Mouse (Mus musculus): Measurements from ENCODE around the gene Olfr1357. TPM values are rescaled to one million over a fixed set of nuclear protein-coding genes. Genes with fewer than 3 reads are reported as not detected.

Olfr1357 gene
- polyA plus RNA-seq, 1 experiment from 2014 or later: not detected

DNA sequence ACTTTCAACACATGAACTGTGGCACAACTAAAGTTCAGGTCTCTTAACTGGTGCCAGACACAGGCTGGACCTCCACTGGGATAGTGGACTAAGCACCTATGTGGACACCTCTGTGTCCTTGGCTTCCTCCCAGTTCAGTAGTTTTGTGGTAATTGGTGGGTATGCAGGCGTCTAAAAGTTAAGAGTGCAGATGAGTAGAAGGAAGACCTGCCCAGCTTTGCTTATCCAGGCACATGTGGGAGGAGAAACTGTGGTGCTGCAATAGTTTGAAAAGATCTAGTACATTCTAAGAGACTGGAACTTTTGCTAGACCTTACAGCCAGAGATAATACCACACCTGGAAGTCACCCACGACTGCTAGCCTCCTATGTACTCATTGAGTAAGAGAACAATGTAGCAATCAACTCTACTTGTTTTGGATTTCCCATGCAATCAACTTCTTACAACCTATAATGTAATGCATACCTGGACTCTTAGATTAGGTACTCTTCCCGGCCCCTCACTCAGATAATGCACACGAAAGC, 25.0 kb downstream of the Olfr1357 start:
- Histone ChIP-seq H3K4me2 (replicated peaks) (no peak overlapping the region), H3K27me3 (no peaks in the 10 kb centered on the region; the same call in 1 of the 2 replicates), H3K27ac (no peak overlapping the region), H3K4me3 (replicated peaks) (no peak overlapping the region), H3K9me3 (no peaks in the 10 kb centered on the region), H3K4me1 (replicated peaks) (peaks cover 16% of the 10 kb centered on the region), H3K9ac (replicated peaks) (no peak overlapping the region), H3K36me3 (peaks cover 9% of the 10 kb centered on the region; the same call in 1 of the 2 replicates)
- WGBS: 86% methylated on average over 4 of the region's 4 CpGs
- no peak for ATAC-seq

DNA sequence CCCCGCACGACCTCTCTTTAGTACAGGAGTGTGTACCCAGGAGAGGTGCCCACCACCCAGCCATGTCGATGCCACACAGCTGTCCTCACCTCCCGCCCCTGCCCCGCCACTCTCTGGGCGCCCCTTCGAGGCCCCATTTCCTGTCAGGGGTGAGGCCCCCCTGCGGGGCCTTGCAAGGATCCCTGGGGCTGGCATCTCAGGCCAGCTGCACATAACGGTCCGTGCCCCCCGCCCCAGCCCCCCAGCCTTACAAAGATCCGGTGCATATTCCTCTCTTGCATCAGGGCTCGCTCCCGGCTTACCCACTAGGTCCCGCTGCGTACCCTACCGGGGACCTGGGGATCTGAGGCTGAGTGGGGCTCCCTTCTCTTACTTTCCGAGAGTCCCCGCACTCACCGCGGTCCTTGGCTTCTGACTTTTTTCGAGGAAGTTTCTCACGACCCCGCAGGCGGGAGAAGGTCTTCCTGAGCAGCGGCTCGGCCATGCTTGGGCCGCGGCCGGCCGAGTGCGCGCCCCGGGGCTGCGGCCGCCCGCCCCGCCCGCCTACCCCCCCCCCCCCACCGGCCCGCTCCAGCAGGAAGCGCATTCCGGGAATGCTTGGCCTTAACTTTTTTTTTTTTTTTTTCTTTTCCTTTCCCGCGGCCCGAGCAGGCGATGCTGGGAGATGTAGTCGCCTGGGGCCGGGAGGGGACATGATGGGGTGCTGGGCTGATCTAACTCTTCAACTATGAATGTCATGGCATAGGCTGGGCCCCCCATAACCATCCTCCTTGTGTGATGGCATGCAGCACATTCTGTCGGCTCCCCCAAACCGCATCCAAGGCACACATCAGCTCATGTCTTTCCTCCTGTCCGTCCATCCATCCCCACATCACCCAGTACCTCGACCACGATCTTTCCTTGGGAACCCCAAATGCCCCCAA, 26.2 kb downstream of the Olfr1357 start, which contains the start of gene Syde1:
Syde1 (minus strand) TSS at position 559 of the 923 bp plus-strand sequence.
- Histone ChIP-seq H3K27ac (no peak within 1 kb of the TSS), H3K36me3 (peaks cover 16% of the 10 kb centered on the region; the same call in 1 of the 2 replicates)
- WGBS: 5% methylated on average over 45 of the region's 54 CpGs

DNA sequence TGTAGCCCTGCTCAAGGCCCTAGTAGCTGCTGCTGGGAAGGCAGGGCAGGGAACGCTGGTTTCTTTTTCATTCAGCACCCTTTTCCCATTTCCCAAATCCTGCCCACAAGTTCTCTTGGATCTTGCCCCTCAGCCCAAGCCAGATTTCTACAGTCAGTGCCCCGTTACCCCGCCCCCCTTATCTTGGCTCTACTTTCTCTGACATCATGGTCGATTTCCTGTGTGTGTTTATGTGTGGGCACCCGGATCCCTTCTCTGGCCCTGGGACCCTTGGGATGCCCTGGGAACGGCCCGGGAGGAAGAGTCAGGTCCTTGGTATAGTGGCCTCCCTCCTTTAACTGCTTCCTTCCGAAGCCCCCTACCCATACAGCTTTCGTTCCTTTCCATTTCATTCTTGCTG, 27.1 kb downstream of the Olfr1357 start:
- ATAC-seq: no peak
- Histone ChIP-seq H3K4me3 (replicated peaks) (peak overlapping the region; percentile 42), H3K27me3 (no peaks in the 10 kb centered on the region; the same call in 1 of the 2 replicates), H3K36me3 (peaks cover 25% of the 10 kb centered on the region), H3K4me1 (replicated peaks) (peaks cover 16% of the 10 kb centered on the region), H3K9ac (replicated peaks) (0 out of 2 replicates have a peak overlapping the region, but pooled peaks have one; percentile 60), H3K27ac (no peak overlapping the region), H3K4me2 (replicated peaks) (peak overlapping the region; percentile 65), H3K9me3 (no peaks in the 10 kb centered on the region)
- WGBS: 55% methylated on average over 9 of the region's 9 CpGs

More for the DNA sequence above, 26.2 kb downstream of the Olfr1357 start, which contains the start of gene Syde1:
- peak; percentile 80 for ATAC-seq
- Histone ChIP-seq H3K4me3 (replicated peaks) (peak within 1 kb of the TSS; percentile 42), H3K9me3 (no peaks in the 10 kb centered on the region), H3K4me2 (replicated peaks) (peak within 1 kb of the TSS; percentile 65), H3K27me3 (no peaks in the 10 kb centered on the region; the same call in 1 of the 2 replicates), H3K4me1 (replicated peaks) (peaks cover 16% of the 10 kb centered on the region), H3K9ac (replicated peaks) (peak within 1 kb of the TSS; percentile 60)

DNA sequence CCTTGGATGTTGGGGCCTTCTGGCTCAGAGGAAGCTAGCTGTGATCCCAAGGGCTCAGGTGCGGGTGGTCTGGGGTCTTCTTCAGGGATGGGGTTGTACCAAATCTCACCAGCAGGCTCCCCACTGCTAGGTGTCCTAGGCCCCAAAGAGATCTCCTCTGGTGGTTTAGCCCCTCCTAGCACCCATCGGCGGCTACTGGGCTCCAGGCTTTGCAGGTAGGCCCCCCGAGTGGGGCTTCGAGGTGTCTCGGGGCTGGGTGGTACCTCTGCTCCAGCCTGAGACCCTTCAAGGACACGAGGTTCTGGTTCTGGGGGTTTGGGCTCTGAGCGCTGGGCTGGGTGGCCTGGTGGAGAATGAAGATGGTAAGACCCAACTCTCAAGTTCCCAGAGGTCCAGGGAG, 28.0 kb downstream of the Olfr1357 start:
- Histone ChIP-seq H3K4me1 (replicated peaks) (peaks cover 16% of the 10 kb centered on the region), H3K9me3 (no peaks in the 10 kb centered on the region), H3K27me3 (no peaks in the 10 kb centered on the region; the same call in 1 of the 2 replicates), H3K36me3 (peaks cover 34% of the 10 kb centered on the region), H3K4me3 (replicated peaks) (no peak overlapping the region), H3K9ac (replicated peaks) (no peak overlapping the region), H3K4me2 (replicated peaks) (no peak overlapping the region; the same call in 1 of the 2 replicates), H3K27ac (no peak overlapping the region)
- no peak for ATAC-seq
- 94% methylated on average over 8 of the region's 8 CpGs for WGBS

DNA sequence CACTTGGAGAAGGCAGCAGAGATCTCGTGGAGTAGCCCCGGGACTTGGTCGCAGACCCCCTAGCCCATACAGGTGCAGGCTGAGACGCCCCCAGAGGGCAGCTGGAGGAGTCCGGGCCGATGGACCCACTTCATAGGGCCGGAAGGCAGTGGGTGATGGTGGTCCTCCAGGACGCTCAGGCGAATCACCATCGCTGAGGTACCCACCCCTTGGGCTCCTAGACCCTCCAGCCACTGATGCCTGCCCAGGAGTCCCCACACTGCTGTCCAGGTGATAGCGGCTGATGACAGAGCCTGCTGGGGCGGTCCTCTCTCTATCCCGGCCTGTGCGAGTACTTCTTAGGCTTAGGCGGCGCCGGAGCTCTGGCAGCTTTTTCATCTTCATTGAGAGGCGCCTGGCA, 28.6 kb downstream of the Olfr1357 start:
- H3K9ac ChIP-seq (replicated peaks): no peak overlapping the region; the same call in 1 of the 2 replicates
- no peak overlapping the region for H3K27ac ChIP-seq
- H3K4me1 ChIP-seq (replicated peaks): peaks cover 16% of the 10 kb centered on the region
- 95% methylated on average over 18 of the region's 18 CpGs for WGBS
- ATAC-seq: 0 out of 2 replicates have a peak, but pooled peaks have one; percentile 21
- H3K27me3 ChIP-seq: no peaks in the 10 kb centered on the region; the same call in 1 of the 2 replicates
- H3K36me3 ChIP-seq: peaks cover 40% of the 10 kb centered on the region
- H3K4me2 ChIP-seq (replicated peaks): no peak overlapping the region
- H3K4me3 ChIP-seq (replicated peaks): no peak overlapping the region
- H3K9me3 ChIP-seq: no peaks in the 10 kb centered on the region

DNA sequence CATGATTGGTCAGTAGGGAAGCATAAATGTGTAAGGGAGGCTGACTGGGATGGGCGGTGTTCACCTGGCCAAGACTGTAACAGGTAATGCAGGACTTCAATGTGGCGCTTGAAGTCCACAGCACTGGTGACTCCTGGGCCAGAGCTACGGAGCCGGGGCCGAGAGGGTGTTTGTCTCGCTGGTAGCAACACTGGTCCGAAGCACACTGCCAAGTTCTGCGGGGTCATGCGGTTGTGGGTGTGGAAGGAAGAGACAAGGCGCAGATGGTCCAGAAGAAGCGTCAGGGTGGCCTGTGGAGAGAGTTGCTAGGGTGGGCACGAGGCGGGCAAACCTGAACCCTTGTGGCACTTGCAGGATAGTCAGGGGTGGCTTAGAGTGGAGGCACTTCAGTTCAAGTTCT, 31.8 kb downstream of the Olfr1357 start:
- H3K9ac ChIP-seq (replicated peaks): no peak overlapping the region
- no peak overlapping the region for H3K4me3 ChIP-seq (replicated peaks)
- peaks cover 68% of the 10 kb centered on the region for H3K36me3 ChIP-seq
- H3K4me1 ChIP-seq (replicated peaks): peaks cover 4% of the 10 kb centered on the region
- no peaks in the 10 kb centered on the region for H3K9me3 ChIP-seq
- no peak overlapping the region for H3K4me2 ChIP-seq (replicated peaks)
- no peak overlapping the region; the same call in 1 of the 2 replicates for H3K27ac ChIP-seq
- 96% methylated on average over 13 of the region's 13 CpGs for WGBS
- ATAC-seq: no peak
- H3K27me3 ChIP-seq: no peaks in the 10 kb centered on the region; the same call in 1 of the 2 replicates

DNA sequence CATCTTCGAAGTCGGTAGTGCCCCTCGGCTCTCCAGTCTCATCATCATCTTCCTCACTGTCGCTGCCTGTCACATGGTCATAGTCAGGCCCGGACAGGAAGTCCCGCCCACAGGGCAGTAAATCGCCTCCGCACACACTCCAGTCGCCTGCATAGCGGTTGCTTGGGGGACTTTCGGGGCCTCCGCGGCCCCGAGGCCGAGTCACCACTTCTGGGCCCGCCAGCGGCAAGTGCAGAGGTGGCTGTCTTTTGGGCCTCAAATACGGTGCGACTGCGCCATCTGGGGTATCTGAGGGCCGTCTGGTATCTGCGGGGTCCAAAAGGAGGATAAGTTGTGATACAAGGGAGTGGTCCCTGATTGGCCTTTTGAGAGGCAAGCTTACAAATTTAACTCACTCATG, 32.3 kb downstream of the Olfr1357 start:
- H3K4me1 ChIP-seq (replicated peaks): no peaks in the 10 kb centered on the region
- 87% methylated on average over 22 of the region's 22 CpGs for WGBS
- no peak overlapping the region for H3K9ac ChIP-seq (replicated peaks)
- H3K9me3 ChIP-seq: no peaks in the 10 kb centered on the region
- no peaks in the 10 kb centered on the region for H3K27me3 ChIP-seq
- peaks cover 72% of the 10 kb centered on the region for H3K36me3 ChIP-seq
- no peak overlapping the region for H3K4me3 ChIP-seq (replicated peaks)
- no peak overlapping the region for H3K27ac ChIP-seq
- ATAC-seq: no peak
- H3K4me2 ChIP-seq (replicated peaks): no peak overlapping the region

DNA sequence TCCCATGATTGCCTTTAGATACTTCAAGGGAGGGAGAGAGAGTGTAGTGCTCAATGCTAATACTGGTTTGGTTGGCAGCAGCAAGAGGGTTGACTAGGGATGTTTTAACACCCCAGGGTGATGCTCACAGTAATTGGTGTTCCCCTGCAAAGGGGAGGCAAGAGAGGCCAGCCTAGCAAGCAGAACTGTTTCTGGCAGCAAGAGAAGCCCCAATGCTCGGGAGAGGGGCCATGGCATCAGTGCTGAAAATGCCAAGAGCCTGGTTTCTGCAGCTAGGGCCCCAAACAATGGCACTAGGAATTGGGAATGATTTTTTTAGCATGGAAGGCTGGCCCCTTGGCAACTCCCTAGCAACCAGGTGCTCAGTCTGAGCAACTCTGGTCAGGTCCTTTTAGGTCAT, 32.9 kb downstream of the Olfr1357 start:
- no peak for ATAC-seq
- WGBS: 86% methylated on average over 1 of the region's 1 CpGs

DNA sequence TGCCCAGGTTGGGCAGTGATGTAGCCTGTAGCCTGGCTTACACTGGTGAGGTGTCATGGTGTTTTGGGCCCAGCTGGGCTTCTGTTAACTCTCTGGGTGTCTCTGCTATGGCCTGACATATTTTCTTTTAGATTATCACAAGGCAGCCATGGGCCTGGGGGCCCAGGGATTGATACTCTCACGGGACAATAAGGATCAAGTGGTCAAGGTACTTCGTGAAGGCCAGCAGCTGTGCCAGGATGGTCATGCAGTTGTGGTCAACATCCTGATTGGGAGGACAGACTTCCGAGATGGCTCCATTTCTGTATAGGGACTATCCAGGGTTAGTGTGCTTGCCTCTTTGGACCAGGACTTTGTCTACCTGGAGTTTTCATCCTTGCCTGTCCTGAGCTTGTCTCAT, 33.9 kb downstream of the Olfr1357 start:
- Histone ChIP-seq H3K4me3 (replicated peaks) (no peak overlapping the region), H3K4me1 (replicated peaks) (no peaks in the 10 kb centered on the region), H3K27ac (no peak overlapping the region), H3K9ac (replicated peaks) (no peak overlapping the region), H3K27me3 (no peaks in the 10 kb centered on the region), H3K36me3 (peaks cover 87% of the 10 kb centered on the region), H3K9me3 (no peaks in the 10 kb centered on the region), H3K4me2 (replicated peaks) (no peak overlapping the region)
- 81% methylated on average over 3 of the region's 3 CpGs for WGBS
- no peak for ATAC-seq

More for the DNA sequence above, 32.9 kb downstream of the Olfr1357 start:
- Histone ChIP-seq H3K27ac (no peak overlapping the region), H3K27me3 (no peaks in the 10 kb centered on the region), H3K9me3 (no peaks in the 10 kb centered on the region), H3K4me3 (replicated peaks) (no peak overlapping the region), H3K9ac (replicated peaks) (no peak overlapping the region), H3K36me3 (peaks cover 78% of the 10 kb centered on the region), H3K4me2 (replicated peaks) (no peak overlapping the region), H3K4me1 (replicated peaks) (no peaks in the 10 kb centered on the region)

DNA sequence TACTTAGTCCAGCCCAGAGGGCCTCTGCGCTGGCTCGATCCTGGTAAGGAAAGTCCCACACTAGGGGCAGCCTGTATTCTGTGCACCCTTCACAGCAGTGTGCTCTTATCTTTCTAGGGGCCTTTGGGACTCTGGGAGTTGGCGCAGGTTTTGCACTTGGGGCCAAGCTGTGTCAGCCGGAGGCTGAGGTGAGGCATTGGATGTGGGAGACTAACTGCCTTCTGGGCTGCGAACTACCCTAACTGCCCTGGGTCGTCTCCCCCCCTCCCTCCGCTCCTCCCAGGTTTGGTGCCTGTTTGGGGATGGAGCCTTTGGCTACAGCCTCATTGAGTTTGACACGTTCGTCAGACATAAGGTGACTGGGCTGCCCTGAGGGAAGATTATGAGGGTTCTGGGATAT, 34.5 kb downstream of the Olfr1357 start:
- H3K27me3 ChIP-seq: no peaks in the 10 kb centered on the region

DNA sequence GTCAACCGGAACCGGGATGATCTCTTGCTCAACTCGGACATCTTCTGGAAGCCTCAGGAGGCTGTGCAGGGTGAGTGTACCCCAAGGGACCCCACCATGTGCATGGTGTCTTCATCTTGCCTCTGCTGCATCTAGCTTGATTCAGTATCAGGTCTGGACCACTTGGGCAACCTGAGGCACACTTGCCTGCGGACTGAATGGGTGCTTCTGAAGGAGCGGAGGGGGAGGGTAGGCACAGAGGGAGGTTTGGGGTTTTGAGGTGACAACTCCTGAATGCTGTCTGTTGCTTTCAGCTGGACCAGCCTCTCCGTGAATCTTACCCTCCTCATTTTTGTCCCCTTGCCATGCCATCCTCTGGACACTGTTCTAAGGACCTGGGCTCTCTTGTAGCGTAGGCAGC, 36.8 kb downstream of the Olfr1357 start:
- no peak overlapping the region for H3K4me2 ChIP-seq (replicated peaks)
- H3K27ac ChIP-seq: no peak overlapping the region
- H3K27me3 ChIP-seq: no peaks in the 10 kb centered on the region
- H3K4me3 ChIP-seq (replicated peaks): no peak overlapping the region
- peaks cover 88% of the 10 kb centered on the region for H3K36me3 ChIP-seq
- H3K4me1 ChIP-seq (replicated peaks): no peaks in the 10 kb centered on the region
- H3K9ac ChIP-seq (replicated peaks): no peak overlapping the region
- ATAC-seq: no peak
- 96% methylated on average over 7 of the region's 7 CpGs for WGBS
- H3K9me3 ChIP-seq: no peaks in the 10 kb centered on the region

More for the DNA sequence above, 34.5 kb downstream of the Olfr1357 start:
- Histone ChIP-seq H3K9ac (replicated peaks) (no peak overlapping the region), H3K4me3 (replicated peaks) (no peak overlapping the region), H3K4me2 (replicated peaks) (no peak overlapping the region), H3K36me3 (peaks cover 87% of the 10 kb centered on the region), H3K4me1 (replicated peaks) (no peaks in the 10 kb centered on the region), H3K9me3 (no peaks in the 10 kb centered on the region), H3K27ac (no peak overlapping the region)
- no peak for ATAC-seq
- 76% methylated on average over 9 of the region's 9 CpGs for WGBS

DNA sequence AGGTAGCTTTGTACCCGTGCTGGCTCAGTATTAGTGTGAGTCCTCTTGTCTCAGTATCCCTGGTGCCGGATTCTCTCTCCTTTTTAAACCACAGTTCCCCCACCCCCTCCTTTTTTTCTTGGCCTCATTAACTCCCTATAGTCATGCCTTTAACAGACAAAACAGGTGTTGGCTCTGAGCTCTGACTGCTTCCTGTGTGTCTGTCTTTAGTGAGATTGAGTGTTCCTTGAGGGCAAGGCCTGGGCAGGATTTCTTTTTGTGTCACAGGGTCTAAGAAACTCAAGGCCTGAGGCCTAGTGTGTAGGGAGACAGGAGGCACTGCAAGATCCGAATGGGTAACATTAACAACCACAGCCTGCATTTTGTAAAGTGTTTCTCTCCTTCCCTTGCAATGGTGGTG, 39.7 kb downstream of the Olfr1357 start:
- H3K36me3 ChIP-seq: peaks cover 58% of the 10 kb centered on the region
- no peak for ATAC-seq
- WGBS: 81% methylated on average over 3 of the region's 3 CpGs

More for the DNA sequence above, 39.7 kb downstream of the Olfr1357 start:
- Histone ChIP-seq H3K9ac (replicated peaks) (no peak overlapping the region), H3K4me1 (replicated peaks) (peaks cover 11% of the 10 kb centered on the region), H3K9me3 (no peaks in the 10 kb centered on the region), H3K27me3 (no peaks in the 10 kb centered on the region), H3K4me2 (replicated peaks) (no peak overlapping the region), H3K4me3 (replicated peaks) (no peak overlapping the region), H3K27ac (no peak overlapping the region)

Measured in midbrain, embryonic 13.5 days (tissue).